In genomic region chrX:48340441-48341049, GRCm38 (mm10) we compare ENCODE assay signal across 9 mouse cellular contexts. TPM values are rescaled to one million over a fixed set of nuclear protein-coding genes. Genes with fewer than 3 reads are reported as not detected.
DNase-seq lines count a peak whose midpoint lies in the region; ATAC-seq and TF ChIP-seq lines count a peak whose summit lies in the region.
"Had no signal": no experiment of that assay in that cellular context is flagged by ENCODE, and none has a peak within 500 bp of the region (broad histone marks: within the 10 kb centered on the region; RNA-seq: fewer than 3 reads in every experiment).

No protein-coding gene starts in this region.

- no peak for ATAC-seq in embryonic facial prominence, embryonic 14.5 days (ENCODE audit: low read depth)
- no peak for ATAC-seq in hindbrain, embryonic 11.5 days (ENCODE audit: low FRiP score)
- no peak for ATAC-seq in limb, embryonic 14.5 days (ENCODE audit: low FRiP score, low read depth)
- no peak for ATAC-seq in neural tube, embryonic 11.5 days (ENCODE audit: insufficient read depth, low FRiP score, low TSS enrichment)

- TF ChIP-seq CTCF in gastrocnemius, adult 2 months (IDR thresholded peaks at IDR 0.05) = no peak

- peak overlapping the region; percentile 65 for H3K9ac ChIP-seq in embryonic facial prominence, embryonic 14.5 days (ENCODE audit: low read depth, low read length)
- no peak overlapping the region; the same call in 1 of the 2 replicates for H3K9ac ChIP-seq in hindbrain, embryonic 11.5 days (ENCODE audit: low read depth, low read length)
- peak overlapping the region; percentile 55 for H3K9ac ChIP-seq in limb, embryonic 14.5 days (ENCODE audit: low read depth, low read length, severe bottlenecking)
- no peak overlapping the region for H3K9ac ChIP-seq in neural tube, embryonic 11.5 days (ENCODE audit: low read length)

- no peaks in the 10 kb centered on the region for H3K36me3 ChIP-seq in embryonic facial prominence, embryonic 14.5 days (ENCODE audit: control insufficient read depth, insufficient read depth, low read length)
- no peaks in the 10 kb centered on the region for H3K36me3 ChIP-seq in hindbrain, embryonic 11.5 days (ENCODE audit: control insufficient read depth, insufficient read depth, low read length)
- H3K36me3 ChIP-seq in limb, embryonic 14.5 days (ENCODE audit: control insufficient read depth, insufficient read depth, low read length) = no peaks in the 10 kb centered on the region
- H3K36me3 ChIP-seq in neural tube, embryonic 11.5 days (ENCODE audit: control insufficient read depth, insufficient read depth, low read length) = no peaks in the 10 kb centered on the region
- H3K36me3 ChIP-seq: G1E had no signal

- intact Hi-C loops in gastrocnemius, adult 2 months (cut with DNase I) = loop anchor here (5.0 kb wide), 1 partner anchor 172 kb away; the partner anchor contains the start of gene Aifm1

- no peaks in the 10 kb centered on the region for H3K9me3 ChIP-seq in embryonic facial prominence, embryonic 14.5 days (ENCODE audit: control insufficient read depth, low read length)
- no peaks in the 10 kb centered on the region for H3K9me3 ChIP-seq in hindbrain, embryonic 11.5 days (ENCODE audit: control insufficient read depth, low read length)
- H3K9me3 ChIP-seq in limb, embryonic 14.5 days (ENCODE audit: control insufficient read depth, low read length) = no peaks in the 10 kb centered on the region
- H3K9me3 ChIP-seq in neural tube, embryonic 11.5 days (ENCODE audit: control insufficient read depth, low read length) = no peaks in the 10 kb centered on the region
- H3K9me3 ChIP-seq: G1E had no signal

- no peaks in the 10 kb centered on the region for H3K27me3 ChIP-seq in embryonic facial prominence, embryonic 14.5 days (replicated peaks; ENCODE audit: control insufficient read depth, insufficient read depth, low read length)
- H3K27me3 ChIP-seq in hindbrain, embryonic 11.5 days (ENCODE audit: control insufficient read depth, insufficient read depth, low read length) = no peaks in the 10 kb centered on the region
- H3K27me3 ChIP-seq in limb, embryonic 14.5 days (ENCODE audit: control insufficient read depth, insufficient read depth, low read length) = no peaks in the 10 kb centered on the region
- no peaks in the 10 kb centered on the region for H3K27me3 ChIP-seq in neural tube, embryonic 11.5 days (ENCODE audit: control insufficient read depth, insufficient read depth, low read length)

- peak overlapping the region; percentile 71 for H3K4me2 ChIP-seq in embryonic facial prominence, embryonic 14.5 days (ENCODE audit: low read depth, low read length)
- peak overlapping the region; percentile 68 for H3K4me2 ChIP-seq in hindbrain, embryonic 11.5 days (replicated peaks; ENCODE audit: low read depth, low read length)
- peak overlapping the region; percentile 68 for H3K4me2 ChIP-seq in limb, embryonic 14.5 days (replicated peaks; ENCODE audit: low read depth, low read length, severe bottlenecking)
- peak overlapping the region; percentile 63 for H3K4me2 ChIP-seq in neural tube, embryonic 11.5 days (ENCODE audit: low read depth)

- no peak for TF ChIP-seq POLR2A in limb, embryonic 14.5 days (IDR thresholded peaks at IDR 0.05; ENCODE audit: borderline replicate concordance, extremely low read depth, insufficient read depth, insufficient read length)

- H3K4me3 ChIP-seq in gastrocnemius, adult 2 months = peak overlapping the region; percentile 82
- peak overlapping the region; percentile 56 for H3K4me3 ChIP-seq in embryonic facial prominence, embryonic 14.5 days (ENCODE audit: low read depth, low read length)
- H3K4me3 ChIP-seq in hindbrain, embryonic 11.5 days (ENCODE audit: low read depth, low read length) = peak overlapping the region; percentile 55
- peak overlapping the region; percentile 52 for H3K4me3 ChIP-seq in limb, embryonic 14.5 days (replicated peaks; ENCODE audit: low read length)
- peak overlapping the region; percentile 48 for H3K4me3 ChIP-seq in neural tube, embryonic 11.5 days (ENCODE audit: low read depth, low read length)

- H3K27ac ChIP-seq in gastrocnemius, adult 2 months = peak overlapping the region; percentile 77
- no peak overlapping the region for H3K27ac ChIP-seq in embryonic facial prominence, embryonic 14.5 days (replicated peaks; ENCODE audit: low read depth, low read length)
- H3K27ac ChIP-seq in hindbrain, embryonic 11.5 days (ENCODE audit: low read depth, low read length) = no peak overlapping the region
- no peak overlapping the region for H3K27ac ChIP-seq in limb, embryonic 14.5 days (replicated peaks; ENCODE audit: low read depth, low read length)
- no peak overlapping the region for H3K27ac ChIP-seq in neural tube, embryonic 11.5 days (ENCODE audit: low read depth, low read length)

- peak; percentile 40 for DNase-seq in gastrocnemius, adult 2 months
- DNase-seq in gastrocnemius, adult 18-20 months (ENCODE audit: low spot score) = no peak
- DNase-seq in ZHBTc4 (ENCODE audit: low read depth, low spot score) = peak; percentile 18
- DNase-seq in embryonic facial prominence, embryonic 14.5 days (ENCODE audit: low spot score) = peak; percentile 1
- peak; percentile 17 for DNase-seq in hindbrain, embryonic 11.5 days (ENCODE audit: low spot score)
- no peak for DNase-seq in limb, embryonic 14.5 days (ENCODE audit: low spot score)
- peak; percentile 16 for DNase-seq in neural tube, embryonic 11.5 days (ENCODE audit: low spot score)
- no peak for DNase-seq in layer of hippocampus, adult 8-10 months (ENCODE audit: low spot score in 2 of 2)

- H3K4me1 ChIP-seq in embryonic facial prominence, embryonic 14.5 days (ENCODE audit: control insufficient read depth, insufficient read depth, low read length) = no peaks in the 10 kb centered on the region
- H3K4me1 ChIP-seq in hindbrain, embryonic 11.5 days (replicated peaks; ENCODE audit: control insufficient read depth, insufficient read depth, low read length) = no peaks in the 10 kb centered on the region
- no peaks in the 10 kb centered on the region for H3K4me1 ChIP-seq in limb, embryonic 14.5 days (ENCODE audit: control insufficient read depth, insufficient read depth, low read length)
- no peaks in the 10 kb centered on the region; the same call in 1 of the 2 replicates for H3K4me1 ChIP-seq in neural tube, embryonic 11.5 days (ENCODE audit: control insufficient read depth, insufficient read depth, low read length)

- 18% methylated on average over 31 of the region's 35 CpGs for WGBS in embryonic facial prominence, embryonic 14.5 days
- WGBS in hindbrain, embryonic 11.5 days = 9% methylated on average over 26 of the region's 35 CpGs
- 16% methylated on average over 33 of the region's 35 CpGs for WGBS in limb, embryonic 14.5 days
- WGBS in neural tube, embryonic 11.5 days = 9% methylated on average over 27 of the region's 35 CpGs

RNA-seq across cellular contexts. Expression of gene Bcorl1, which starts 0.6 kb away (rescaled TPM):
- 1 to 10 TPM; 6.7 to 7.0 TPM for total RNA-seq in gastrocnemius, adult 2 months (2021)
- 1 to 10 TPM; 5.8 to 7.5 TPM for total RNA-seq in gastrocnemius, adult 18-20 months (2021)
- 6.7 and 7.0 TPM in 2 replicates for polyA plus RNA-seq in embryonic facial prominence, embryonic 14.5 days (2014; fragmentation: Nextera tagmentation; extraction: Ambion mirVana)
- polyA plus RNA-seq in hindbrain, embryonic 11.5 days (2014; fragmentation: Nextera tagmentation; extraction: Ambion mirVana) = 5.6 and 8.2 TPM in 2 replicates
- polyA plus RNA-seq in limb, embryonic 14.5 days (2012; rRNA removed) = 7.9 and 8.6 TPM in 2 replicates
- polyA plus RNA-seq in limb, embryonic 14.5 days (2014; fragmentation: Nextera tagmentation; extraction: Ambion mirVana) = 6.8 and 6.9 TPM in 2 replicates
- 5.1 and 5.7 TPM in 2 replicates for polyA plus RNA-seq in neural tube, embryonic 11.5 days (2014; fragmentation: Nextera tagmentation; extraction: Ambion mirVana)
- total RNA-seq in layer of hippocampus, adult 8-10 months (2022) = 10 to 100 TPM; 16.2 to 20.8 (median 19.0) TPM

Comparison
In these comparisons a context has a peak if more than half of its experiments do, and no peak if none do; other contexts are left out.
1. DNase-seq: peak in gastrocnemius, adult 2 months (single experiment), ZHBTc4 (single experiment), embryonic facial prominence, embryonic 14.5 days (single experiment), hindbrain, embryonic 11.5 days (single experiment) and neural tube, embryonic 11.5 days (single experiment); none in gastrocnemius, adult 18-20 months (single experiment), limb, embryonic 14.5 days (single experiment) and layer of hippocampus, adult 8-10 months (0 of 2).
2. H3K9ac ChIP-seq: peak in embryonic facial prominence, embryonic 14.5 days (single experiment) and limb, embryonic 14.5 days (single experiment); none in hindbrain, embryonic 11.5 days (single experiment) and neural tube, embryonic 11.5 days (single experiment).
3. Peak in every context shown above with its lines, with median percentiles within 50 percentile points of each other: H3K4me3 ChIP-seq and H3K4me2 ChIP-seq.